Mouse (Mus musculus): ENCODE results near the gene Edn3.

GRCm38 (mm10) chr2:174796998-174797397, 36.6 kb downstream of the Edn3 start:
- TF ChIP-seq CTCF (IDR thresholded peaks at IDR 0.05) = peak; percentile 52
- TF ChIP-seq EP300 (IDR thresholded peaks at IDR 0.05) = no peak
